Mouse (Mus musculus) C2C12 (cell line): ENCODE data around the gene Myo1b.

Experiments
- CTCF ChIP-seq: IDR thresholded peaks from one replicate; pipeline ENCODE4 v1.5.1; 2011; ENCODE audit not compliant: control insufficient read depth, insufficient read depth, insufficient read length
- MAX ChIP-seq: IDR thresholded peaks from one replicate; pipeline ENCODE4 v1.6.1; 2011; ENCODE audit warnings: mild to moderate bottlenecking, control low read depth
- MYOD1 ChIP-seq: IDR thresholded peaks from one replicate; pipeline ENCODE4 v1.6.1; 2011; ENCODE audit warnings: low read depth; ENCODE audit not compliant: control insufficient read depth, insufficient read length
- MYOG ChIP-seq: IDR thresholded peaks from one replicate; pipeline ENCODE4 v1.6.1; 2011; ENCODE audit not compliant: control insufficient read depth, insufficient read length; ENCODE audit errors: extremely low read depth
- USF1 ChIP-seq: IDR thresholded peaks from one replicate; pipeline ENCODE4 v1.6.1; 2011; ENCODE audit warnings: low read depth, mild to moderate bottlenecking, control low read depth, moderate library complexity

DNA sequence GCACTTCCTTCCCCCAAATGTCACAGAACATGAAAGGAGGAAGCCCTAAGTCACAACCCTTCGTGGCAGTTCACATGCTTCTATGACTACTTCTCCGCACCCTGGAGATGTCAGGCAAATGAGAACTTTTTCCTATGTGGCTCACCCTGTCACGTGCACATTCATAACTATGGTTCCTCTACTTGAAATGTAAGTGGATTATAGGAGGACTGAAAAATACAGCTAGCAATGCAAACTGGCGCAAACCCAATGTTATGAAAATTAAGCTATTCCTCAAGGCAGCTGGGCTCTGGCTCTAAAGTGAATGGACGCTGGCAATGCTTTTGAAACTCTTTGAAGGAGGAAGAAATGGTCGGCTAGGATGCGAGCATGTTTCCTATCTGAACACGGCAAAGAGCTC, 8.1 kb downstream of the Myo1b start:
- TF ChIP-seq CTCF = no peak
- TF ChIP-seq USF1 = no peak
- TF ChIP-seq MYOD1 = no peak
- no peak for TF ChIP-seq MYOG
- no peak for TF ChIP-seq MAX
